Mouse (Mus musculus) intestine, embryonic 14.5 days (tissue): ENCODE data around the gene Pdgfra. TPM values are rescaled to one million over a fixed set of nuclear protein-coding genes. Genes with fewer than 3 reads are reported as not detected.

ENCODE experiments used
- ATAC-seq: fragments of 200-750 bp; cut with Nextera tagmentation; replicated peaks from 2 replicates; pipeline ENCODE4 v1.8.0; 2017; ENCODE audit warnings: low read depth, moderate number of reproducible peaks, moderate TSS enrichment, moderate library complexity; ENCODE audit not compliant: low FRiP score, low TSS enrichment
- DNase-seq: peaks from one replicate; pipeline ENCODE4 v3.0.0-alpha.2; 2018; ENCODE audit warnings: low spot score
- H3K27ac ChIP-seq: fragments of 300-500 bp; sonication (generic); 2 replicates; pipeline ENCODE4 v1.5.1; 2014; ENCODE audit warnings: low read depth, mild to moderate bottlenecking, control low read depth
- H3K27me3 ChIP-seq: fragments of 300-500 bp; sonication (generic); replicated peaks from 2 replicates; pipeline ENCODE4 v1.6.1; 2014; ENCODE audit warnings: low read length, control low read depth; ENCODE audit not compliant: control insufficient read depth, insufficient read depth
- H3K36me3 ChIP-seq: fragments of 300-500 bp; sonication (generic); 2 replicates; pipeline ENCODE4 v1.6.1; 2014; ENCODE audit warnings: low read length, control low read depth; ENCODE audit not compliant: control insufficient read depth, insufficient read depth
- H3K4me1 ChIP-seq: fragments of 300-500 bp; sonication (generic); replicated peaks from 2 replicates; pipeline ENCODE4 v1.6.1; 2014; ENCODE audit warnings: low read length, control low read depth, mixed read lengths; ENCODE audit not compliant: control insufficient read depth, insufficient read depth
- H3K4me2 ChIP-seq: fragments of 300-500 bp; sonication (generic); 2 replicates; pipeline ENCODE4 v1.6.1; 2014; ENCODE audit warnings: low read length
- H3K4me3 ChIP-seq: fragments of 300-500 bp; sonication (generic); 2 replicates; pipeline ENCODE4 v1.5.1; 2014; ENCODE audit warnings: low read depth, low read length, control low read depth, mixed read lengths
- H3K9ac ChIP-seq: fragments of 300-500 bp; sonication (generic); 2 replicates; pipeline ENCODE4 v1.6.1; 2014; ENCODE audit warnings: mild to moderate bottlenecking, low read length
- H3K9me3 ChIP-seq: fragments of 300-500 bp; sonication (generic); 2 replicates; pipeline ENCODE4 v1.6.1; 2016; ENCODE audit warnings: low read length, control low read depth; ENCODE audit not compliant: control insufficient read depth
- WGBS: fragments of 180-500 bp; shearing (Covaris S2); extraction: QIAGEN DNeasy Blood & Tissue Kit; methylation state at CpG from one replicate; pipeline ENCODE4 v1.1.7; 2014; 5-methylcytosine and 5-hydroxymethylcytosine counted together
- polyA plus RNA-seq: library from polyadenylated mRNA; unstranded; fragments of >200 nt; fragmentation: Nextera tagmentation; extraction: Ambion mirVana; gene quantifications from 2 replicates; pipeline ENCODE4 v1.2.1, GENCODE M21; 2014

Pdgfra gene
- polyA plus RNA-seq, 1 experiment from 2014 or later: 50.9 TPM

DNA sequence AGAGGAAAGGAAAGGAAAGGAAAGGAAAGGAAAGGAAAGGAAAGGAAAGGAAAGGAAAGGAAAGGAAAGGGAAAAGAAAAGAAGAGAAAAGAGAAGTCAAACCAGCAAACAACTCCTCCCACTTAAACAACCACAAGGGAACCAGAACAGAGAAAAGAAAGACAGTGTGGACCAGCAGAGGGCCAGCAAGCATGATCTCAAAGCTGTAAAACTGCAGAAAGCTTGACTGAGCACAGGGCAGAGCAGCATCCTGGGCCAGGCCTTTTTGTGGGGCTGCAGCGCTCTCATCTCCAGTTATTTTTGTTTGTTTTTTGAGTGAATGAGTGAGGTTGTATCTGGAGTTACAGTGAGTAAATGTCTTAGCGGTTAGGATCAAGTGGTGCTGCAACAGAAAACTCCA, 6.8 kb upstream of the Pdgfra start:
- Histone ChIP-seq H3K27ac (no peak overlapping the region), H3K4me2 (no peak overlapping the region), H3K9me3 (no peaks in the 10 kb centered on the region), H3K4me3 (no peak overlapping the region), H3K36me3 (no peaks in the 10 kb centered on the region), H3K9ac (no peak overlapping the region), H3K4me1 (peaks cover 12% of the 10 kb centered on the region), H3K27me3 (peaks cover 40% of the 10 kb centered on the region)
- no peak for DNase-seq
- WGBS: 81% methylated on average over 2 of the region's 2 CpGs
- no peak for ATAC-seq

DNA sequence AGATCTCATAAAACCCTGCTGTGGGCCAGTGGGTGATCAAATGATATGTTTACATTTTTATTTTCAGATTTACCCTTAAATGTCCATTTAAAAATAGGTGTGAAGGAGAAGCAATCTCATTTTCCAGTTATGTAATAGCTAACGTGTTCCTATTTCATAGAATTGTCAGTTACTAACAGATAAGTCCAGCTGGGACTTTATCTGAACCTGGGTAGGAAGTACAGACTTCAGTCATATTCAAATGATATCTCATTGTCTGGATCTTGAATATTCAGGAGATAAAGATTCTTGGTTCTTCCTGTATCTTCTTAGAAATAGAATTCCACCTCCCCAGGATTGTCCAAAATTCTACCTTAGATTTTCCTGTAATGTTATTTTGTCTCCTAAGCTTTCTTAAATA, 5.6 kb upstream of the Pdgfra start:
- ATAC-seq (no peak), DNase-seq (no peak)
- H3K36me3 ChIP-seq: no peaks in the 10 kb centered on the region
- no peaks in the 10 kb centered on the region for H3K9me3 ChIP-seq
- peaks cover 14% of the 10 kb centered on the region for H3K4me1 ChIP-seq
- no peak overlapping the region for H3K27ac ChIP-seq
- no peak overlapping the region for H3K9ac ChIP-seq
- H3K4me2 ChIP-seq: no peak overlapping the region
- WGBS: 86% methylated on average over 1 of the region's 1 CpGs
- H3K27me3 ChIP-seq: peaks cover 47% of the 10 kb centered on the region
- no peak overlapping the region for H3K4me3 ChIP-seq

DNA sequence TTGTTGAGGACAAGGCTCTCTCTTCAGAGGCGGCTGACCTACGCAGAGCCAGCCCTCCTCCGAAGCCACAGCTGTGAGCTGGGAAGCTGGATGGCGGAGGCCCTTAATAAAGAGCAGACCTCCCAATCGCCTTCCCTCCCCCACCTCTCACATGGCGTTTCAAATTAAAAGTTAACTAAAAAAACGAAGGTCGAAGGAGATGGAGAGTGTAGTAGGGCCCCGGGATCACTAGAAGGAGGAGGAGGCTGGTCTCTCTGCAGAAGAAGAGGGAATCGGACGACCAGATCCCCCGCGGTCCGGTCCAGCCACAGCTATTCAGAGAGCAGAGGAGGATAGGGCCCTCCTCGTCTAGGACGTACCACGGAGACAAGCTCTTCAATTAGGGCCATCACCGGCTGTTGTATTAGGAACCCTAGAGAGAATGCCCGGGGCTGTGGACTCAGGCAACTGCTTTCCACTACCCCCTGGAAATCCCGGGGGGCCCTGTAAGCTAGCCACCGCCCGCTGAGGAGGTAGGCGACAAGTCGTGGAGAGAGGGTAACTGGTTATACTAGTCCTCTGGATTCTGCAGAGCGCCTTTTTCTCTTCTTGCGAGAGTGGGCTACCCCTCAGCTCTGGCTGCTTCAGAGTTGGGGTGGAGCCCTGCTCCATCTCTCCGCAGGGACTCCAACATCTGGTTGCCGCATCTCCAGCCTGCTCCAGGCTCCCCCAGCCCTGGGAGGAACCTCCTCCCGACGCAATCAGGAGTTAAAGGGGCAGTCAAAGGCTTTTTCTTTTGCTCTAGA, 3.6 kb upstream of the Pdgfra start:
- Histone ChIP-seq H3K27ac (peak overlapping the region; percentile 90), H3K9ac (peak overlapping the region; percentile 43), H3K4me3 (peak overlapping the region; percentile 30), H3K4me2 (peak overlapping the region; percentile 55), H3K9me3 (no peaks in the 10 kb centered on the region), H3K36me3 (no peaks in the 10 kb centered on the region), H3K4me1 (peaks cover 14% of the 10 kb centered on the region), H3K27me3 (peaks cover 59% of the 10 kb centered on the region)
- no peak for ATAC-seq
- 1% methylated on average over 30 of the region's 30 CpGs for WGBS
- DNase-seq: peak; percentile 81

DNA sequence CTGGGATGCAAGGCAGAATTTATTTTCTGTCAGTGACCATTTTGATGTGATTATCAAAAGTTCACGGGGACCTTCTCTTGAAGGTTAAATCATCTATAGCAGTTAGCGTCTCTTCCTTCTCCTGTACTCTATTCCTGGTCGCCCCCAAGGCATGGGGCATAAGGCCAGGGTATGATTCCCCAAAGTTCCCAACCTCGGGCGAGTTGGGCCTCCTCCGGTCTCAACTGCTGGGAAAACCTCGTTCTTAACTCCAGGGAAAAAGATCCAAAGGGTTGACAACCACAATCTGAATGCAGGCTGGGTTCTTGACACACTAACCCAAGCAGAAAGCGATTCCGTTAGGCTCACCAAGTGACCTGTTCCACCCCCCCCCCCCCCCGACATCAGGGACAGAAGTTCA, 2.7 kb upstream of the Pdgfra start:
- Histone ChIP-seq H3K9me3 (no peaks in the 10 kb centered on the region), H3K27ac (peak overlapping the region; percentile 90; the same call in 1 of the 2 replicates), H3K9ac (peak overlapping the region; percentile 43), H3K4me2 (peak overlapping the region; percentile 55), H3K4me1 (peaks cover 14% of the 10 kb centered on the region), H3K27me3 (peaks cover 62% of the 10 kb centered on the region), H3K36me3 (no peaks in the 10 kb centered on the region), H3K4me3 (peak overlapping the region; percentile 30)
- DNase-seq (no peak), ATAC-seq (no peak)
- WGBS: 11% methylated on average over 10 of the region's 10 CpGs

DNA sequence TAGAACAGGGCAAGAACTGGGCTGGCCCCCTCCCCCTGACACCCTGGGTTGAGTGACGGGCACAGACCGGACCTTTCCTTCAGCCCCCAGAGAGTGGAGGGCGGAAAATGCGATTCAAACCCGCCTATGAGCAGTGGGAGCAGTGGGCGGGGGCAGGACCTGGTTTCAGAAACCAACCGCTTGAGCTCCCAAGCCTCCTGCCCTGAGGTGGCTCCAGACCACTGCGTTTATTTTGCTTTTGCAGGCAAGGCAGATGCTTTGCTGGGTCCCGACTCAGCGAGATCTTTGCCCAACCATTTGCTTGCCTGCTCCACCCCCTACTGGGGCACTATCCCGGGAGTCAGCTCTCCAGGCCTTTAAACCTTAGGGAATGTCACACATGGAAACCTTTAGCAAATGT, 2.2 kb upstream of the Pdgfra start:
- 3% methylated on average over 11 of the region's 11 CpGs for WGBS
- H3K9ac ChIP-seq: no peak overlapping the region
- no peaks in the 10 kb centered on the region for H3K36me3 ChIP-seq
- 0 out of 2 replicates have a peak overlapping the region, but pooled peaks have one; percentile 30 for H3K4me3 ChIP-seq
- DNase-seq (peak; percentile 68), ATAC-seq (no peak)
- H3K27me3 ChIP-seq: peaks cover 59% of the 10 kb centered on the region
- peak overlapping the region; percentile 90 for H3K27ac ChIP-seq
- H3K4me1 ChIP-seq: peaks cover 14% of the 10 kb centered on the region
- H3K9me3 ChIP-seq: no peaks in the 10 kb centered on the region
- H3K4me2 ChIP-seq: peak overlapping the region; percentile 55

DNA sequence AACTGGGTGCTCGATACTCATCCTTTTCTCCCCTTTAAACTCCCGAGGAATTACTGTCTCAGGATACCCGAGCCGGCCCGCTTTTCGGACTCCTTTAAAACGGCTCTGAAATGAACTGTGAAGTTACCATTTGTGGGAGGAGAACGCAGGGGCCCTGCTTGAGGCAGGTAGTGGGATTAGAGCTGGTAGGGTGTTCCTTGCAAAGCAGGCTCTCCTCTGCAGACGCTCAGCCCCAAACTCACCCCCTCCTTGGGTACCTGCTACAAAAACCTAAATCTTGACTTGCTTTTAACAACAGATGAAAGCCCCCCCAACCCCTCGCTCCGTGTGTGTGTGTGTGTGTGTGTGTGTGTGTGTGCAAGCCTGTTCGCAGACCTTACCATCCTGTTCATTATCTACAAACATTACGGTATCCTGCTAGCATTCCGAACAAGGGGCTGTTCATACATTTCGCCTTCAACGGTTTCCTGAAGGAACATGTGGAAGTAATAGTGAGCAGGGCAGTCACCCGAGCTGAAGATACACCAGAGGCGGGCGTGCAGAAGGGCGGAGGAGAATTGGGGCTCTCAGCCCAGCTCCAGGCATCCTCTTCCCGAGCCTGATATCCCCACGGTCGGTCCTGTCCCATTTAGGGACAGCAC, 1.6 kb upstream of the Pdgfra start:
- Histone ChIP-seq H3K4me3 (peak overlapping the region; percentile 63), H3K27ac (peak overlapping the region; percentile 90), H3K4me1 (peaks cover 14% of the 10 kb centered on the region), H3K4me2 (peak overlapping the region; percentile 55), H3K9ac (no peak overlapping the region), H3K9me3 (no peaks in the 10 kb centered on the region), H3K36me3 (no peaks in the 10 kb centered on the region), H3K27me3 (peaks cover 59% of the 10 kb centered on the region)
- DNase-seq (peak; percentile 78), ATAC-seq (no peak)
- 3% methylated on average over 23 of the region's 23 CpGs for WGBS

DNA sequence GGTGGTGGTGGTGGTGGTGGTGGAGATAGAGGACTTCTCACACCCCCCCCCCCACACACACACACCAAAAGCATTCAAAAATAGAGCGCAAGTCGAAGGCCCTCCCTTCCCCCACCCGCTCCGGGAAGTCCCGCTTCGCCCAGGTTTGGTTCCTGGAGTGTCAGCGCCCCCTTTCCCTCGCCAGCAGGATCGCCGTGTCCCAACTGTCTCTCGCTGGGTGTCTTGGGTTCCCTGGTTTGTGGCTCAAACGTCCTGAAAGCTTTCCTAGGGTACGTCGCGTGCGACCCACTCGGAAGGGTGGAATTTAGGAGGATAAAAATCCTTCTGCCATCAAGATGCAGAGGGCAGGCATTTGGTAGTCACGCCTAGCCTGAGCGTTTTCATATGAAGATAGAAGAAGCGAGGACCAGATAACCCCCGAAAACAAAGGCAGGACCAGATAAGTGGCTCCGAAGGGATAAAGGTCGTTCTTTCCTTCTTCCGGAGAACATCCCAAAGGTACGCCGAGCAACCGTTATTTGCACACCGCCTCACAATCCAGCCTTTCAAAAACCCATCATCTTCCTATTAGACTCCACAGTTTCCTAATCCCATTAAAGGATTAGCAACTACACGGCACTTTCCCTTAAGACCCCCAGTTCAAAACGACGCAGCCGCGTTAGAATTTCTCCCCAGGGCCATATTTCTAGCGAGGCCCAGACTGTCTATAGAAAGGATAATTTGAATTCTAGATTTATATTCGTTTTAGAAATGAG, 769 bp upstream of the Pdgfra start:
- under 1% methylated on average over 35 of the region's 35 CpGs for WGBS
- Histone ChIP-seq H3K36me3 (no peaks in the 10 kb centered on the region), H3K27ac (peak overlapping the region; percentile 90), H3K9ac (peak overlapping the region; percentile 51), H3K9me3 (no peaks in the 10 kb centered on the region), H3K4me1 (peaks cover 14% of the 10 kb centered on the region), H3K4me3 (peak overlapping the region; percentile 63), H3K27me3 (peaks cover 61% of the 10 kb centered on the region), H3K4me2 (peak overlapping the region; percentile 55)
- DNase-seq: peak; percentile 90
- no peak for ATAC-seq

DNA sequence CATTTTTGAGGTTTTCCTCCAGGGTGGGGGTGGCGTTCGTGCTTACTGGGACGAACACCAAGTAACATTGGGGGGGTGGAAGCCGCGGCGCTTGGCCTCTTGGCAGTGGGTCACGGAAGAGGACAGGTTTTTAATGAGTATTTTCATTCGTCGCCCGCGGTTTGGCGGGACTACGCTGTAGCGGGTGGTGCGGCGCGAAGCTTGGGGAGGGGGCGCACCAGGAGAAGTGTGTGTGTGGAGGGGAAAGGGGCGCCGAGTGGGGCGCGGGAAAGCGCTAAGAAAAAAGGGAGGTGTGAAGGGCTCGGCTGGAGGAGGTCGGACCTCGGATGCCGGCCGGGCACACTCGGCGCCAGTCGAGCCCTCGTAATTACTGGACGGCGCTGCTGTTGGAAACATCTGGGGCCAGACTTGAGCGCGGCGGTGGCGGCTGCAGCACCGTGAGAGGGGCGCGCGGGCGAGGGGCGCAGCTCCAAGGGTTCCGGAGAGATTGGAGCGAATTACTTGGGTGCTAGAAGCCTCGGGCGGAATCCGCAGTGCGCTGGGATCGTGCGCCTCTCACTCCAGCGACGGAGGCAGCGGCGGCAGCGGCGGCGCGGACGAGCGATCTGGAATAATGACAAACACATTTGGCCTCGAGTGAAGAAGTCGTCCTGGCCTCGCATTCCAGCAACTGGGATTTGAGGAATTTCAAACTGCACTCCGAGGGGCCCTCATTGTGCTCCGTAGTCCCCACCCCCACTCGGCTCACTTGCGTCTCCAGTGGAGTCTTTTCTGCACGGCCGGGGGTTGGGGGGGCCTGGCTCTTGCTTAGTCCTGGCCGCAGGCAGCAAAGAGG, 916 bp downstream of the Pdgfra start:
- no peak for ATAC-seq
- DNase-seq: peak; percentile 88
- no peaks in the 10 kb centered on the region for H3K9me3 ChIP-seq
- H3K27me3 ChIP-seq: peaks cover 49% of the 10 kb centered on the region
- H3K4me3 ChIP-seq: peak overlapping the region; percentile 63
- peak overlapping the region; percentile 93 for H3K9ac ChIP-seq
- peak overlapping the region; percentile 55 for H3K4me2 ChIP-seq
- peaks cover 10% of the 10 kb centered on the region for H3K4me1 ChIP-seq
- no peaks in the 10 kb centered on the region for H3K36me3 ChIP-seq
- H3K27ac ChIP-seq: peak overlapping the region; percentile 96
- WGBS: under 1% methylated on average over 72 of the region's 72 CpGs
